Mouse (Mus musculus) embryonic facial prominence, embryonic 13.5 days (tissue): ENCODE measurements around the gene Slc35b1. TPM values are rescaled to one million over a fixed set of nuclear protein-coding genes. Genes with fewer than 3 reads are reported as not detected.
A peak's percentile ranks its signal among the peaks of the same experiment; 100 is the strongest.

ENCODE experiments used
- ATAC-seq: fragments of 200-750 bp; cut with Nextera tagmentation; 2 replicates; pipeline ENCODE4 v1.8.0; 2017; ENCODE audit warnings: low read depth; ENCODE audit not compliant: insufficient number of reproducible peaks, insufficient read depth, low FRiP score, low TSS enrichment
- H3K27ac ChIP-seq: fragments of 300-500 bp; sonication (generic); 2 replicates; pipeline ENCODE4 v1.5.1; 2015; ENCODE audit warnings: moderate library complexity, mild to moderate bottlenecking, inconsistent platforms
- H3K27me3 ChIP-seq: fragments of 300-500 bp; sonication (generic); 2 replicates; pipeline ENCODE4 v1.6.1; 2015; ENCODE audit warnings: mild to moderate bottlenecking, inconsistent platforms
- H3K36me3 ChIP-seq: fragments of 300-500 bp; sonication (generic); 2 replicates; pipeline ENCODE4 v1.6.1; 2015; ENCODE audit warnings: mild to moderate bottlenecking, inconsistent platforms
- H3K4me1 ChIP-seq: fragments of 300-500 bp; sonication (generic); 2 replicates; pipeline ENCODE4 v1.6.1; 2015; ENCODE audit warnings: inconsistent platforms
- H3K4me2 ChIP-seq: fragments of 300-500 bp; sonication (generic); 2 replicates; pipeline ENCODE4 v1.6.1; 2015; ENCODE audit warnings: moderate library complexity, mild to moderate bottlenecking, inconsistent platforms
- H3K4me3 ChIP-seq: fragments of 300-500 bp; sonication (generic); 2 replicates; pipeline ENCODE4 v1.5.1; 2015; ENCODE audit warnings: mild to moderate bottlenecking, inconsistent platforms
- H3K9ac ChIP-seq: fragments of 300-500 bp; sonication (generic); 2 replicates; pipeline ENCODE4 v1.6.1; 2015; ENCODE audit warnings: mild to moderate bottlenecking, inconsistent platforms
- H3K9me3 ChIP-seq: fragments of 300-500 bp; sonication (generic); 2 replicates; pipeline ENCODE4 v1.6.1; 2016; ENCODE audit warnings: inconsistent platforms
- WGBS: fragments of 180-500 bp; shearing (Covaris S2); methylation state at CpG from one replicate; pipeline ENCODE4 v1.1.7; 2015; ENCODE audit warnings: mixed read lengths; 5-methylcytosine and 5-hydroxymethylcytosine counted together
- polyA plus RNA-seq: library from polyadenylated mRNA; unstranded; fragments of >200 nt; fragmentation: Nextera tagmentation; extraction: Ambion mirVana; gene quantifications from 2 replicates; pipeline ENCODE4 v1.2.1, GENCODE M21; 2015

Gene Slc35b1
- polyA plus RNA-seq, 1 experiment from 2014 or later: 133 TPM

- H3K27me3 ChIP-seq: no peaks in the 10 kb centered on the region
- H3K4me1 ChIP-seq: peaks cover 8% of the 10 kb centered on the region
- no peak overlapping the region for H3K4me3 ChIP-seq
- H3K9me3 ChIP-seq: no peaks in the 10 kb centered on the region
- H3K36me3 ChIP-seq: peaks cover 38% of the 10 kb centered on the region
- no peak for ATAC-seq
- no peak overlapping the region for H3K4me2 ChIP-seq
- H3K27ac ChIP-seq: no peak overlapping the region
- H3K9ac ChIP-seq: 0 out of 2 replicates have a peak overlapping the region, but pooled peaks have one; percentile 8
- 82% methylated on average over 8 of the region's 8 CpGs for WGBS
Measured at GRCm38 (mm10) chr11:95367011-95367735, 17.3 kb upstream of the Slc35b1 start.

- Histone ChIP-seq H3K9ac (0 out of 2 replicates have a peak overlapping the region, but pooled peaks have one; percentile 11), H3K4me3 (no peak overlapping the region), H3K27me3 (no peaks in the 10 kb centered on the region), H3K4me2 (no peak overlapping the region), H3K27ac (no peak overlapping the region), H3K4me1 (peaks cover 8% of the 10 kb centered on the region), H3K9me3 (no peaks in the 10 kb centered on the region), H3K36me3 (peaks cover 49% of the 10 kb centered on the region)
- 89% methylated on average over 8 of the region's 8 CpGs for WGBS
- no peak for ATAC-seq
Measured at GRCm38 (mm10) chr11:95368231-95368823, 16.2 kb upstream of the Slc35b1 start.

- WGBS: 91% methylated on average over 4 of the region's 4 CpGs
- ATAC-seq: no peak
- H3K36me3 ChIP-seq: peaks cover 52% of the 10 kb centered on the region
Measured at GRCm38 (mm10) chr11:95368871-95369270, 15.6 kb upstream of the Slc35b1 start.

GRCm38 (mm10) chr11:95369964-95370890, 14.3 kb upstream of the Slc35b1 start:
- Histone ChIP-seq H3K36me3 (peaks cover 63% of the 10 kb centered on the region), H3K27ac (no peak overlapping the region)

More at GRCm38 (mm10) chr11:95368871-95369270, 15.6 kb upstream of the Slc35b1 start:
- Histone ChIP-seq H3K4me1 (peaks cover 8% of the 10 kb centered on the region), H3K9ac (no peak overlapping the region), H3K27ac (no peak overlapping the region), H3K4me3 (no peak overlapping the region), H3K4me2 (no peak overlapping the region), H3K9me3 (no peaks in the 10 kb centered on the region), H3K27me3 (no peaks in the 10 kb centered on the region)

GRCm38 (mm10) chr11:95371182-95371581, 13.3 kb upstream of the Slc35b1 start:
- Histone ChIP-seq H3K36me3 (peaks cover 69% of the 10 kb centered on the region), H3K27ac (no peak overlapping the region), H3K4me3 (no peak overlapping the region), H3K9me3 (no peaks in the 10 kb centered on the region), H3K4me1 (peaks cover 5% of the 10 kb centered on the region), H3K27me3 (no peaks in the 10 kb centered on the region), H3K9ac (no peak overlapping the region), H3K4me2 (no peak overlapping the region)
- 85% methylated on average over 7 of the region's 7 CpGs for WGBS
- no peak for ATAC-seq

More at GRCm38 (mm10) chr11:95369964-95370890, 14.3 kb upstream of the Slc35b1 start:
- Histone ChIP-seq H3K27me3 (no peaks in the 10 kb centered on the region), H3K4me1 (peaks cover 8% of the 10 kb centered on the region), H3K4me3 (no peak overlapping the region), H3K9ac (peak overlapping the region; percentile 1; the same call in 1 of the 2 replicates), H3K4me2 (no peak overlapping the region), H3K9me3 (no peaks in the 10 kb centered on the region)
- 76% methylated on average over 15 of the region's 15 CpGs for WGBS
- no peak for ATAC-seq

- Histone ChIP-seq H3K27ac (no peak overlapping the region), H3K4me2 (no peak overlapping the region), H3K4me1 (no peaks in the 10 kb centered on the region), H3K9ac (no peak overlapping the region), H3K36me3 (peaks cover 78% of the 10 kb centered on the region), H3K27me3 (no peaks in the 10 kb centered on the region), H3K4me3 (no peak overlapping the region), H3K9me3 (no peaks in the 10 kb centered on the region)
- 81% methylated on average over 9 of the region's 9 CpGs for WGBS
- no peak for ATAC-seq
Measured at GRCm38 (mm10) chr11:95378926-95379325, 5.6 kb upstream of the Slc35b1 start.

- Histone ChIP-seq H3K9me3 (no peaks in the 10 kb centered on the region), H3K27ac (no peak overlapping the region), H3K4me3 (no peak overlapping the region), H3K9ac (no peak overlapping the region), H3K27me3 (no peaks in the 10 kb centered on the region), H3K36me3 (peaks cover 72% of the 10 kb centered on the region), H3K4me1 (no peaks in the 10 kb centered on the region), H3K4me2 (no peak overlapping the region)
- WGBS: 82% methylated on average over 5 of the region's 5 CpGs
- no peak for ATAC-seq
Measured at GRCm38 (mm10) chr11:95379552-95379951, 4.9 kb upstream of the Slc35b1 start.

GRCm38 (mm10) chr11:95380711-95381110, 3.8 kb upstream of the Slc35b1 start:
- no peaks in the 10 kb centered on the region for H3K9me3 ChIP-seq
- WGBS: 85% methylated on average over 7 of the region's 7 CpGs
- H3K4me3 ChIP-seq: no peak overlapping the region
- peaks cover 61% of the 10 kb centered on the region for H3K36me3 ChIP-seq
- no peak overlapping the region for H3K4me2 ChIP-seq
- no peak overlapping the region for H3K9ac ChIP-seq
- no peak for ATAC-seq
- no peaks in the 10 kb centered on the region for H3K27me3 ChIP-seq
- no peak overlapping the region for H3K27ac ChIP-seq
- H3K4me1 ChIP-seq: peaks cover 4% of the 10 kb centered on the region

- H3K36me3 ChIP-seq: peaks cover 56% of the 10 kb centered on the region
- no peak overlapping the region for H3K9ac ChIP-seq
- WGBS: 92% methylated on average over 1 of the region's 1 CpGs
- peaks cover 8% of the 10 kb centered on the region for H3K4me1 ChIP-seq
- H3K4me2 ChIP-seq: no peak overlapping the region
- no peak for ATAC-seq
- no peaks in the 10 kb centered on the region for H3K9me3 ChIP-seq
- H3K27me3 ChIP-seq: no peaks in the 10 kb centered on the region
- H3K4me3 ChIP-seq: no peak overlapping the region
- no peak overlapping the region for H3K27ac ChIP-seq
Measured at GRCm38 (mm10) chr11:95381146-95381545, 3.3 kb upstream of the Slc35b1 start.

GRCm38 (mm10) chr11:95383331-95383986, 1.0 kb upstream of the Slc35b1 start:
- Histone ChIP-seq H3K36me3 (peaks cover 57% of the 10 kb centered on the region), H3K27ac (no peak overlapping the region), H3K4me3 (no peak overlapping the region), H3K27me3 (no peaks in the 10 kb centered on the region), H3K9ac (no peak overlapping the region), H3K4me2 (no peak overlapping the region), H3K9me3 (no peaks in the 10 kb centered on the region), H3K4me1 (peaks cover 8% of the 10 kb centered on the region)
- no peak for ATAC-seq
- 80% methylated on average over 5 of the region's 5 CpGs for WGBS

GRCm38 (mm10) chr11:95384004-95384318, 531 bp upstream of the Slc35b1 start:
- no peak for ATAC-seq
- H3K4me2 ChIP-seq: peak overlapping the region; percentile 65
- peaks cover 57% of the 10 kb centered on the region for H3K36me3 ChIP-seq
- H3K4me1 ChIP-seq: peaks cover 8% of the 10 kb centered on the region
- 41% methylated on average over 9 of the region's 9 CpGs for WGBS
- peak overlapping the region; percentile 91 for H3K4me3 ChIP-seq
- H3K9me3 ChIP-seq: no peaks in the 10 kb centered on the region
- H3K27ac ChIP-seq: 0 out of 2 replicates have a peak overlapping the region, but pooled peaks have one; percentile 88
- no peaks in the 10 kb centered on the region for H3K27me3 ChIP-seq
- peak overlapping the region; percentile 63; the same call in 1 of the 2 replicates for H3K9ac ChIP-seq
